Mouse (Mus musculus) myocyte (in vitro differentiated cells): Measurements from ENCODE around the gene Creld2.
"Not testable (repeated sequence)": the region's sequence is repeated elsewhere in the genome, so short reads cannot be mapped to it uniquely, and the experiment has no call there.

Experiments used
- E2F4 ChIP-seq: IDR thresholded peaks from one replicate; pipeline ENCODE4 v1.6.1; 2011; ENCODE audit warnings: mild to moderate bottlenecking, control low read depth, moderate library complexity; ENCODE audit not compliant: insufficient read depth
- MAX ChIP-seq: IDR thresholded peaks from one replicate; pipeline ENCODE4 v1.6.1; 2011; ENCODE audit warnings: low read depth, mild to moderate bottlenecking, control low read depth
- MYOD1 ChIP-seq, 3 experiments: IDR thresholded peaks; one replicate each; pipeline ENCODE4 v1.6.1; 2011; ENCODE audit warnings: control low read depth in 2 of 3, low read depth in 2 of 3, mild to moderate bottlenecking in 2 of 3, moderate library complexity in 1 of 3; ENCODE audit not compliant: insufficient read length in 2 of 3, control insufficient read depth in 1 of 3
- POLR2A ChIP-seq: IDR thresholded peaks from one replicate; pipeline ENCODE4 v1.6.1; 2011; ENCODE audit warnings: low read depth, mild to moderate bottlenecking, control low read depth, moderate library complexity; ENCODE audit not compliant: insufficient read length
- POLR2AphosphoS2 ChIP-seq: IDR thresholded peaks from one replicate; pipeline ENCODE4 v1.6.1; 2011; ENCODE audit warnings: low read depth, control low read depth; ENCODE audit not compliant: insufficient read length
- SRF ChIP-seq: IDR thresholded peaks from one replicate; pipeline ENCODE4 v1.6.1; 2011; ENCODE audit warnings: low read depth; ENCODE audit not compliant: control insufficient read depth, insufficient read length
- TCF12 ChIP-seq: IDR thresholded peaks from one replicate; pipeline ENCODE4 v1.6.1; 2011; ENCODE audit warnings: mild to moderate bottlenecking, control low read depth; ENCODE audit not compliant: poor library complexity, insufficient read depth, severe bottlenecking
- USF1 ChIP-seq: IDR thresholded peaks from one replicate; pipeline ENCODE4 v1.6.1; 2011; ENCODE audit warnings: low read depth, mild to moderate bottlenecking, control low read depth, moderate library complexity

GRCm38 (mm10) chr15:88794729-88795128 is 24.7 kb upstream of the Creld2 start:
- TF ChIP-seq USF1; POLR2A; MYOD1 (IDR thresholded peaks at IDR 0.05; ENCODE audit: control insufficient read depth in 1 of 3, insufficient read length in 2 of 3, low read depth in 2 of 3); TCF12; POLR2AphosphoS2; E2F4; MAX; SRF: not testable (repeated sequence)
